Mouse (Mus musculus) limb, embryonic 15.5 days (tissue): Measurements from ENCODE around the gene Wdr82. TPM values are rescaled to one million over a fixed set of nuclear protein-coding genes. Genes with fewer than 3 reads are reported as not detected.
A peak's percentile ranks its signal among the peaks of the same experiment; 100 is the strongest.

ENCODE experiments used
- ATAC-seq: fragments of 200-750 bp; cut with Nextera tagmentation; 2 replicates; pipeline ENCODE4 v1.8.0; 2017; ENCODE audit warnings: low read depth, moderate TSS enrichment; ENCODE audit not compliant: insufficient number of reproducible peaks, low FRiP score, low TSS enrichment
- H3K27ac ChIP-seq: fragments of 300-500 bp; sonication (generic); 2 replicates; pipeline ENCODE4 v1.5.1; 2015; ENCODE audit warnings: moderate library complexity, mild to moderate bottlenecking, inconsistent platforms
- H3K27me3 ChIP-seq: fragments of 300-500 bp; sonication (generic); 2 replicates; pipeline ENCODE4 v1.6.1; 2015; ENCODE audit warnings: inconsistent platforms
- H3K36me3 ChIP-seq: fragments of 300-500 bp; sonication (generic); 2 replicates; pipeline ENCODE4 v1.6.1; 2015; ENCODE audit warnings: inconsistent platforms
- H3K4me1 ChIP-seq: fragments of 300-500 bp; sonication (generic); 2 replicates; pipeline ENCODE4 v1.6.1; 2015; ENCODE audit warnings: inconsistent platforms
- H3K4me2 ChIP-seq: fragments of 300-500 bp; sonication (generic); 2 replicates; pipeline ENCODE4 v1.6.1; 2015; ENCODE audit warnings: mild to moderate bottlenecking, inconsistent platforms
- H3K4me3 ChIP-seq: fragments of 300-500 bp; sonication (generic); 2 replicates; pipeline ENCODE4 v1.5.1; 2015; ENCODE audit warnings: mild to moderate bottlenecking, inconsistent platforms
- H3K9ac ChIP-seq: fragments of 300-500 bp; sonication (generic); 2 replicates; pipeline ENCODE4 v1.6.1; 2015; ENCODE audit warnings: inconsistent platforms
- H3K9me3 ChIP-seq: fragments of 300-500 bp; sonication (generic); 2 replicates; pipeline ENCODE4 v1.6.1; 2016; ENCODE audit warnings: inconsistent platforms
- WGBS: fragments of 180-500 bp; shearing (Covaris S2); methylation state at CpG from one replicate; pipeline ENCODE4 v1.1.7; 2015; 5-methylcytosine and 5-hydroxymethylcytosine counted together
- polyA plus RNA-seq: library from polyadenylated mRNA; unstranded; fragments of >200 nt; fragmentation: Nextera tagmentation; extraction: Ambion mirVana; gene quantifications from 2 replicates; pipeline ENCODE4 v1.2.1, GENCODE M21; 2015

Gene Wdr82
- polyA plus RNA-seq, 1 experiment from 2014 or later = 29.2 TPM

DNA sequence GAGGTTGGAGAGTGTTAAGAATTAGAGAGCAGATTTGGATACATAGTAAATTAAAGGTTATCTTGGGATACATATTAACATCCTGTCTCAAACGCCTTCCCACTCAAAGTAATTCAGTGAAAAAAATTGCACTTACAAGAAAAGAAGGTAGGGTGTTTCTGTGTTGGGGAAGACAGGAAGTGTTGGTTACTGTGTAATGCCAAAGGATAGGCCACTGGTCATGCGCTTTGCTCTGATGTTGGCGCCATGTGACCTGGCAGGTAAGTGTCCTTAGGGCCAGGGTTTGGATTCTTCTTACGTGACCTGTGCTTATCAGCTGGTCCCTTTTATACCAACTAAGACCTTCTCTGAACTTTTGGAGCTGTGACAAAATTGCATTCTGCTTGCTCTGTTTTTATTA is 11.4 kb downstream of the Wdr82 start:
- Histone ChIP-seq H3K4me1 (no peaks in the 10 kb centered on the region; the same call in 1 of the 2 replicates), H3K36me3 (peaks cover 88% of the 10 kb centered on the region), H3K27ac (no peak overlapping the region), H3K9ac (no peak overlapping the region), H3K27me3 (no peaks in the 10 kb centered on the region), H3K4me3 (no peak overlapping the region), H3K9me3 (no peaks in the 10 kb centered on the region), H3K4me2 (no peak overlapping the region)
- 91% methylated on average over 4 of the region's 4 CpGs for WGBS
- no peak for ATAC-seq

DNA sequence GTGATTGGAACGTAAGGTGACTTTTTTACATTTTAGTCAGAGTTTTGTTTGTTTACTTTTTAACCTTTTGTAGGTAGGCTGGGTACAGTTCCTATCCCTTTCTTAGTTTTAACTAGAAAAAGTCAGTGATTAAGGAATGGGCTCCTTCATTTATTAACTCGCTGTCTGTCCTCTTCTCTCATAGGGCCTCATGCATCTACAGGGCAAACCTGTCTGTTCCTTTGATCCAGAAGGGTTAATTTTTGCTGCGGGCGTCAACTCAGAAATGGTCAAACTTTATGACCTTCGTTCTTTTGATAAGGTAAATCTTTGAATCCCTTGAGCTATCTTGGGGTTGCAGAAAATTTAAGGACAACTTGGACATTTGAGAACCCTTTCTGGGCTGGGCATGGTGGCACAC is 13.3 kb downstream of the Wdr82 start:
- Histone ChIP-seq H3K27ac (no peak overlapping the region), H3K27me3 (no peaks in the 10 kb centered on the region), H3K4me2 (no peak overlapping the region), H3K36me3 (peaks cover 90% of the 10 kb centered on the region), H3K4me3 (no peak overlapping the region), H3K4me1 (no peaks in the 10 kb centered on the region), H3K9ac (no peak overlapping the region), H3K9me3 (no peaks in the 10 kb centered on the region)
- no peak for ATAC-seq
- WGBS = 90% methylated on average over 5 of the region's 5 CpGs

GRCm38 (mm10) chr9:106191355-106191754 is 20.6 kb downstream of the Wdr82 start:
- Histone ChIP-seq H3K27me3 (no peaks in the 10 kb centered on the region), H3K9me3 (no peaks in the 10 kb centered on the region), H3K4me1 (no peaks in the 10 kb centered on the region), H3K9ac (no peak overlapping the region), H3K27ac (no peak overlapping the region), H3K4me2 (no peak overlapping the region), H3K36me3 (peaks cover 91% of the 10 kb centered on the region), H3K4me3 (no peak overlapping the region)
- 88% methylated on average over 1 of the region's 1 CpGs for WGBS
- no peak for ATAC-seq

DNA sequence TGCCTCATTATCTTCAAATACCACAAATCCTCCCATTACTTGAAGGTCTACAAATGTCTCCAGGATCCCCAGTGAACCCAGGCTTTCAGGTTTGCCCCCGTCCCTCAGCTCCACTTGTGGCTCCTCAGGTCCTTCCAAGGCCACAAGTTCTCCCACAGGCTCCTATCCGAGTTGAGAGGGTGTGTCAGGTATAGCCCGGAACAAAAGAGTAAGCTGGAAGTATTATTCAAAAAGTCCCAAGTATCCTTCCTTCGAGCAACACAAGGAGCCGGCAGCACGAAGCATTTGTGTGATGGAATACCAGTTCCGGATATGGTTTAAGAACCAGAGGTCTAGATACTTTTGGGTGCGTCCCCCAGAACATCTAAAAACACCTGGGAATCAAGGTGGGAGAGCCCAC is 21.3 kb downstream of the Wdr82 start:
- no peak overlapping the region for H3K27ac ChIP-seq
- H3K9ac ChIP-seq = no peak overlapping the region
- H3K9me3 ChIP-seq = no peaks in the 10 kb centered on the region
- H3K36me3 ChIP-seq = peaks cover 88% of the 10 kb centered on the region
- WGBS = 91% methylated on average over 8 of the region's 8 CpGs
- H3K27me3 ChIP-seq = no peaks in the 10 kb centered on the region
- ATAC-seq = no peak
- H3K4me2 ChIP-seq = no peak overlapping the region
- H3K4me1 ChIP-seq = no peaks in the 10 kb centered on the region
- H3K4me3 ChIP-seq = no peak overlapping the region

DNA sequence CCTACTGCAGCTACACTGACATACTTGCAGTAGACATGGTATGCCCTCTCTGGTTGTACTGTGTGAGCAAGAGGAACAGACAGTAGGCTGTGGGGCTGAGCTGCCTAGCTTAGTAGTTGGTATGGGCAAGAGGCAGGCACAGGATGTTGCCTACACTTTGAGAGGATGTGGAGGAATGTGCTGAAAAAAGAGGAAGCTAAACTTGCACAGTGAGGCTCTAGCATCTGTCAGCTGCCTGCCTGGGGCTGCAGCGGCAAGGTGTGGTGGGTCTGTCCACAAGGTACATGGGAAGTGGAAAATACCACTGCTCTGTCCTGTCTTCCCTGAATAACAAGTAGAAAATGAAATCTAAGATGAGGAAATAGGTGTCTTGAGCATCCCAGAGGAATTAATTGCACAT is 22.3 kb downstream of the Wdr82 start:
- H3K27ac ChIP-seq = 0 out of 2 replicates have a peak overlapping the region, but pooled peaks have one; percentile 9
- H3K36me3 ChIP-seq = peaks cover 78% of the 10 kb centered on the region
- H3K9me3 ChIP-seq = no peaks in the 10 kb centered on the region
- H3K4me1 ChIP-seq = peaks cover 6% of the 10 kb centered on the region
- no peak overlapping the region for H3K4me2 ChIP-seq
- H3K9ac ChIP-seq = no peak overlapping the region
- no peak for ATAC-seq
- H3K4me3 ChIP-seq = no peak overlapping the region
- H3K27me3 ChIP-seq = no peaks in the 10 kb centered on the region
- WGBS = 81% methylated on average over 1 of the region's 1 CpGs

DNA sequence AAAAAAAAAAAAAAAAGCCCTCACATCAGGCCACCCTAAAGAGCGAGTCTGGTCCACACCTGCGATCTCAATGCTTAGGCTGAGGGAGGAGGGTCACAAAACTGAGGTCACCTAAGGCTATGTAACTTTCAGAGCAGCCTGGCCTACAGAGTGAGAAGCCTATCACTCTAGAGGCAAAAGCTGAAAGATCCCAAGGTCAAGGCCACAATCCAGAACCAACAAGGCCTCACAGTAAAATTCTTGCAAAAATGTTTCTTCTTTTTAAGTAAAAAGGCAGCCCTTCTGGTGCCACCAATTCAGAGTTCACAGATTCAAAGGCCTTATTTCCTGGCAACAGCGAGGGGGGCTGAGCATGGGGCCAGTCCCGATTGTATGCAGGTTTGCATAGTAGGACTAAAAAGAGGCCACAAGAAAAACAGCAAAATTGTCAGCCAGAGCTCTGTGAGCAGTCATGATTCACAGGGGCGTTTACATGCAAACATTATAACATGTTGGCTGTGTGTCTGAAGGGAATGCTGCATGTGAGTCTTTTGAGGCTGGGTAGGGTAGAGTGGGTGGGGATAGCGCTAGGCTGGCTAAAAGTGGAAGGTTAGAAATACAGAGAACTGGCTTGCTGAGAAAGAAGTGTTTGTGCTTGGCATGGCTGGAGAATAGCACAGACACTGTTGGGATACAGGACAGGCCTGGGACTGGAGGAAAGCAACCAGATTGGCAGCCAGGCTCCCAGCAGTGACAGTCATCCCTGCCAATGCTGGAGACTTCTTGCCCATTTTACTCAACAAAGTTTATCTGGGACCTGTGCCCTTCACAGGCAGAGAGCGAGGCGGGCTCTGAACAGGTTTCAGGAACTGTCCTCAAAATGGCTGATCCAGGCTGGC is 23.4 kb downstream of the Wdr82 start:
- no peak for ATAC-seq

GRCm38 (mm10) chr9:106195693-106196092 is 25.0 kb downstream of the Wdr82 start:
- 90% methylated on average over 8 of the region's 8 CpGs for WGBS
- peaks cover 20% of the 10 kb centered on the region for H3K4me1 ChIP-seq
- H3K9me3 ChIP-seq = no peaks in the 10 kb centered on the region
- H3K36me3 ChIP-seq = peaks cover 51% of the 10 kb centered on the region
- no peak for ATAC-seq
- no peak overlapping the region for H3K4me2 ChIP-seq
- no peaks in the 10 kb centered on the region for H3K27me3 ChIP-seq
- H3K4me3 ChIP-seq = no peak overlapping the region
- H3K9ac ChIP-seq = no peak overlapping the region
- H3K27ac ChIP-seq = no peak overlapping the region

More for the DNA sequence above, 23.4 kb downstream of the Wdr82 start:
- H3K9me3 ChIP-seq = no peaks in the 10 kb centered on the region
- WGBS = 88% methylated on average over 8 of the region's 8 CpGs
- no peak overlapping the region for H3K4me2 ChIP-seq
- no peak overlapping the region for H3K4me3 ChIP-seq
- no peak overlapping the region; the same call in 1 of the 2 replicates for H3K27ac ChIP-seq
- peaks cover 66% of the 10 kb centered on the region for H3K36me3 ChIP-seq
- peaks cover 13% of the 10 kb centered on the region for H3K4me1 ChIP-seq
- H3K9ac ChIP-seq = no peak overlapping the region
- no peaks in the 10 kb centered on the region for H3K27me3 ChIP-seq

DNA sequence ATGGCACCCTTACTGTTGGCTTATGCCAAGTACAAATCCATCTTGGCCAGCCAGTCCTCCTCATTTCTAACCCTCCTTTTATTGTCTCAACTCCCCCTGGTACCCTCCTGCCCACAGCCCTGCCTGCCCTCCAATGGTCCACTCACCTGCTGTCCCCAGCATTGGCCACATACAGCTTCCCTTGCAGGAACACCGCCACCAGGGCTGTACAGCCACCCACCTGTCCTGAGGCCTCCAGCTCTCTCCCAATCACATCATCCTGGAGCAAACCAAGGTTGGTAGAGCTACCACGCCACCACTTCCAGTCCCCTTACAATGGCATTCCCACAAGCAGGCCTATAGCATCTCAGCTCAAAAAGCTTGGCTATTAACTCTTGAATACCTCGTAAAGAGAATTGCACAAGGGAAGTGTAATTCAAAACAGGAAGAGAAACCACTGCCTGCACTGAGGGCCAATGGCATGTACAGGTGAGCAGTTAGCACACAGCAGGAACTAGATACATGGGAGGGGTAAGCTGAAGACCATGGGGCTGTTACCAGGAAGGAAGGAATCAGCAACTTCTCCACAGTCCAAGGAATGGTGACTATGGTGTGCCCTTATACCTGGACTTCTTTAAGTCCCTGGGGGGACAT is 26.5 kb downstream of the Wdr82 start:
- ATAC-seq = no peak
- WGBS = 61% methylated on average over 3 of the region's 3 CpGs

DNA sequence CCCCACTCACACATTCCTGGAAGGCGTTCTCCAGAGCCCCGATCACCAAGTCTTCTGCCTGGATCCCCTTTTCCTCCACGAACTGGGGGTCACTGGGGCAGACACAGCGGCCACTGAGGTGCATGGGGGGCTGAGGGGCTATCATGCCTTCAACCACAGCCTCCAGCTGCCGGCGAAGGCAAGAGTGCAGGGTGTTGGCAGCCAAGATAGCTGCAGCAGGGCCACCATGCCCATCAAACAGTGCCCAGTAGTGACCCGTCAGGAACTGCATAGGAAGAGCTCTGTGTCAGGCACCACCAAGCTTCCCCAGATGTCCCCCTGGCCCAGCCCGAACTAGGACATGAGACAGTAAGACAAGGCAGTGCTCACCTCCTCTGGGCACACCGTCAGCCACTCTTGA is 27.0 kb downstream of the Wdr82 start:
- H3K9me3 ChIP-seq = no peaks in the 10 kb centered on the region
- H3K4me1 ChIP-seq = peaks cover 24% of the 10 kb centered on the region
- no peak overlapping the region for H3K27ac ChIP-seq
- peaks cover 32% of the 10 kb centered on the region for H3K36me3 ChIP-seq
- no peak overlapping the region for H3K9ac ChIP-seq
- WGBS = 85% methylated on average over 9 of the region's 9 CpGs
- H3K4me2 ChIP-seq = peak overlapping the region; percentile 57
- no peak for ATAC-seq
- H3K27me3 ChIP-seq = no peaks in the 10 kb centered on the region
- peak overlapping the region; percentile 66; the same call in 1 of the 2 replicates for H3K4me3 ChIP-seq

More for the DNA sequence above, 26.5 kb downstream of the Wdr82 start:
- Histone ChIP-seq H3K27ac (no peak overlapping the region), H3K4me1 (peaks cover 22% of the 10 kb centered on the region), H3K9ac (no peak overlapping the region), H3K4me2 (no peak overlapping the region), H3K27me3 (no peaks in the 10 kb centered on the region), H3K36me3 (peaks cover 37% of the 10 kb centered on the region), H3K4me3 (no peak overlapping the region), H3K9me3 (no peaks in the 10 kb centered on the region)

GRCm38 (mm10) chr9:106198962-106199458 is 28.3 kb downstream of the Wdr82 start:
- under 1% methylated on average over 48 of the region's 51 CpGs for WGBS
- no peak for ATAC-seq
- Histone ChIP-seq H3K4me2 (peak overlapping the region; percentile 57), H3K4me1 (peaks cover 34% of the 10 kb centered on the region), H3K27me3 (no peaks in the 10 kb centered on the region), H3K9ac (peak overlapping the region; percentile 62), H3K4me3 (peak overlapping the region; percentile 66), H3K36me3 (peaks cover 24% of the 10 kb centered on the region), H3K9me3 (no peaks in the 10 kb centered on the region), H3K27ac (peak overlapping the region; percentile 72)

- peaks cover 17% of the 10 kb centered on the region for H3K36me3 ChIP-seq
- peak within 1 kb of the TSS; percentile 72 for H3K27ac ChIP-seq
- H3K9me3 ChIP-seq = no peaks in the 10 kb centered on the region
Measured at GRCm38 (mm10) chr9:106199535-106200272, 29.0 kb downstream of the Wdr82 start, which contains the start of gene Ppm1m. Gene Ppm1m, minus strand, starts transcription at chr9:106199746.

More at GRCm38 (mm10) chr9:106199535-106200272, 29.0 kb downstream of the Wdr82 start, which contains the start of gene Ppm1m:
- no peak for ATAC-seq
- Histone ChIP-seq H3K4me2 (peak within 1 kb of the TSS; percentile 57), H3K27me3 (no peaks in the 10 kb centered on the region), H3K9ac (peak within 1 kb of the TSS; percentile 62), H3K4me3 (peak within 1 kb of the TSS; percentile 66), H3K4me1 (peaks cover 41% of the 10 kb centered on the region)
- WGBS = 51% methylated on average over 18 of the region's 18 CpGs
